Mouse (Mus musculus): ENCODE results near the gene Hivep3. TPM values are rescaled to one million over a fixed set of nuclear protein-coding genes. Genes with fewer than 3 reads are reported as not detected.

The Hivep3 gene
- polyA plus RNA-seq, 1 experiment from 2014 or later = 6.2 TPM

GRCm38 (mm10) chr4:120127333-120127732 lies 393.7 kb downstream of the Hivep3 start:
- Histone ChIP-seq H3K27ac (ENCODE audit: low read depth) (no peak overlapping the region), H3K4me3 (ENCODE audit: low read depth, low read length) (no peak overlapping the region), H3K4me1 (replicated peaks; ENCODE audit: control insufficient read depth, insufficient read depth, low read length) (no peaks in the 10 kb centered on the region), H3K9ac (ENCODE audit: low read length) (no peak overlapping the region), H3K4me2 (ENCODE audit: low read length) (no peak overlapping the region), H3K27me3 (replicated peaks; ENCODE audit: control insufficient read depth, insufficient read depth, low read length) (no peaks in the 10 kb centered on the region), H3K9me3 (ENCODE audit: control insufficient read depth, low read length) (no peaks in the 10 kb centered on the region), H3K36me3 (ENCODE audit: control insufficient read depth, insufficient read depth, low read length) (no peaks in the 10 kb centered on the region)
- no peak for ATAC-seq (replicated peaks; ENCODE audit: low FRiP score, low TSS enrichment, low read depth)
- DNase-seq (ENCODE audit: low spot score) = no peak
- 74% methylated on average over 3 of the region's 3 CpGs for WGBS

GRCm38 (mm10) chr4:120128033-120128432 lies 394.4 kb downstream of the Hivep3 start:
- Histone ChIP-seq H3K27me3 (replicated peaks; ENCODE audit: control insufficient read depth, insufficient read depth, low read length) (no peaks in the 10 kb centered on the region), H3K4me2 (ENCODE audit: low read length) (no peak overlapping the region), H3K4me3 (ENCODE audit: low read depth, low read length) (no peak overlapping the region), H3K4me1 (replicated peaks; ENCODE audit: control insufficient read depth, insufficient read depth, low read length) (no peaks in the 10 kb centered on the region), H3K9me3 (ENCODE audit: control insufficient read depth, low read length) (no peaks in the 10 kb centered on the region), H3K9ac (ENCODE audit: low read length) (no peak overlapping the region), H3K27ac (ENCODE audit: low read depth) (no peak overlapping the region), H3K36me3 (ENCODE audit: control insufficient read depth, insufficient read depth, low read length) (no peaks in the 10 kb centered on the region)
- DNase-seq (ENCODE audit: low spot score) = no peak
- no peak for ATAC-seq (replicated peaks; ENCODE audit: low FRiP score, low TSS enrichment, low read depth)
- 65% methylated on average over 4 of the region's 4 CpGs for WGBS

DNA sequence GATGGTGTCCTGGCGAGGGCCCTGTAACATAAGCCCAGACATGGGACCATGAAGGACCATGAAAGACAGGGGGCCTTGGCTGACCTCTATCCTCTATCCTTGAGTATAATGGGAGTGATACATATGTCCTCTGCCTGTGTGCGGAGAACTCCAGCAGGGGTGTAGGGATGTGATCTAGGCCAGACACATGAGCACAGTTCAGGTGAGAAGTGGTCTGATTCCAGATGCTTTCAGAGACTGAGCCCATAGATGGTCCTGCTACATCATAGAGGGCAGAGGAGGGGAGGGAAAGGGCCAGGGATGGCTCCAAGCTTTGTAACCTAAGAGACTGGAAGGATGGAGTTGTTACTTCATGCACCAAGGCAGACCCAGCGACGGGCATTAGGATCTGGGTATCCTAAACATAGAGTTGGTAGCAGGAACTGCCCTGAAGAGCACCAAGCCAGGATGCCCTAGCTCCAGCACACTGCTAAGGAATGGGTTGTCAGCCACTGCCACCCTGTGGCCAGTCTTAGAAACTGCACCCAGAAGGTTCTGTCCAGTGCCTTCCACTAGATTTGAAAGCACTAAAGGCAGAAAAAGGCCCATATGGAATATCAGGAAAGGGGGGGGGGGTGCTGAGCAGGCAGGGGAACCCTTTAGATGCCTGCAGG lies 395.8 kb downstream of the Hivep3 start:
- 43% methylated on average over 4 of the region's 4 CpGs for WGBS
- Histone ChIP-seq H3K27ac (ENCODE audit: low read depth) (no peak overlapping the region), H3K4me1 (replicated peaks; ENCODE audit: control insufficient read depth, insufficient read depth, low read length) (no peaks in the 10 kb centered on the region), H3K9ac (ENCODE audit: low read length) (no peak overlapping the region), H3K36me3 (ENCODE audit: control insufficient read depth, insufficient read depth, low read length) (no peaks in the 10 kb centered on the region), H3K4me3 (ENCODE audit: low read depth, low read length) (no peak overlapping the region), H3K27me3 (replicated peaks; ENCODE audit: control insufficient read depth, insufficient read depth, low read length) (no peaks in the 10 kb centered on the region), H3K9me3 (ENCODE audit: control insufficient read depth, low read length) (no peaks in the 10 kb centered on the region), H3K4me2 (ENCODE audit: low read length) (no peak overlapping the region)
- ATAC-seq (replicated peaks; ENCODE audit: low FRiP score, low TSS enrichment, low read depth) = no peak; the same call in 1 of the 2 replicates
- DNase-seq (ENCODE audit: low spot score) = peak; percentile 76

- no peak for ATAC-seq (replicated peaks; ENCODE audit: low FRiP score, low TSS enrichment, low read depth)
- H3K4me2 ChIP-seq (ENCODE audit: low read length) = no peak overlapping the region
- no peaks in the 10 kb centered on the region for H3K4me1 ChIP-seq (replicated peaks; ENCODE audit: control insufficient read depth, insufficient read depth, low read length)
- DNase-seq (ENCODE audit: low spot score) = no peak
- no peak overlapping the region for H3K27ac ChIP-seq (ENCODE audit: low read depth)
- H3K27me3 ChIP-seq (replicated peaks; ENCODE audit: control insufficient read depth, insufficient read depth, low read length) = no peaks in the 10 kb centered on the region
- H3K36me3 ChIP-seq (ENCODE audit: control insufficient read depth, insufficient read depth, low read length) = no peaks in the 10 kb centered on the region
- H3K9ac ChIP-seq (ENCODE audit: low read length) = no peak overlapping the region
- H3K9me3 ChIP-seq (ENCODE audit: control insufficient read depth, low read length) = no peaks in the 10 kb centered on the region
- WGBS = 73% methylated on average over 4 of the region's 4 CpGs
- H3K4me3 ChIP-seq (ENCODE audit: low read depth, low read length) = no peak overlapping the region
Measured at GRCm38 (mm10) chr4:120130926-120131325, 397.3 kb downstream of the Hivep3 start.

- no peaks in the 10 kb centered on the region for H3K36me3 ChIP-seq (ENCODE audit: control insufficient read depth, insufficient read depth, low read length)
- no peak overlapping the region for H3K4me2 ChIP-seq (ENCODE audit: low read length)
- H3K9ac ChIP-seq (ENCODE audit: low read length) = no peak overlapping the region
- WGBS = 82% methylated on average over 24 of the region's 24 CpGs
- H3K4me3 ChIP-seq (ENCODE audit: low read depth, low read length) = no peak overlapping the region
- ATAC-seq (replicated peaks; ENCODE audit: low FRiP score, low TSS enrichment, low read depth) (no peak), DNase-seq (ENCODE audit: low spot score) (no peak)
- H3K4me1 ChIP-seq (replicated peaks; ENCODE audit: control insufficient read depth, insufficient read depth, low read length) = no peaks in the 10 kb centered on the region
- no peak overlapping the region for H3K27ac ChIP-seq (ENCODE audit: low read depth)
- no peaks in the 10 kb centered on the region for H3K9me3 ChIP-seq (ENCODE audit: control insufficient read depth, low read length)
- no peaks in the 10 kb centered on the region for H3K27me3 ChIP-seq (replicated peaks; ENCODE audit: control insufficient read depth, insufficient read depth, low read length)
Measured at GRCm38 (mm10) chr4:120131441-120132220, 398.0 kb downstream of the Hivep3 start.

GRCm38 (mm10) chr4:120134223-120134622 lies 400.6 kb downstream of the Hivep3 start:
- H3K27me3 ChIP-seq (replicated peaks; ENCODE audit: control insufficient read depth, insufficient read depth, low read length) = no peaks in the 10 kb centered on the region
- H3K27ac ChIP-seq (ENCODE audit: low read depth) = no peak overlapping the region
- 80% methylated on average over 6 of the region's 6 CpGs for WGBS
- H3K9me3 ChIP-seq (ENCODE audit: control insufficient read depth, low read length) = no peaks in the 10 kb centered on the region
- H3K4me1 ChIP-seq (replicated peaks; ENCODE audit: control insufficient read depth, insufficient read depth, low read length) = no peaks in the 10 kb centered on the region
- no peak overlapping the region for H3K4me3 ChIP-seq (ENCODE audit: low read depth, low read length)
- H3K9ac ChIP-seq (ENCODE audit: low read length) = no peak overlapping the region
- no peak for ATAC-seq (replicated peaks; ENCODE audit: low FRiP score, low TSS enrichment, low read depth)
- no peak for DNase-seq (ENCODE audit: low spot score)
- H3K4me2 ChIP-seq (ENCODE audit: low read length) = no peak overlapping the region
- H3K36me3 ChIP-seq (ENCODE audit: control insufficient read depth, insufficient read depth, low read length) = no peaks in the 10 kb centered on the region

GRCm38 (mm10) chr4:120141810-120142209 lies 408.2 kb downstream of the Hivep3 start:
- Histone ChIP-seq H3K4me3 (ENCODE audit: low read depth, low read length) (no peak overlapping the region), H3K27me3 (replicated peaks; ENCODE audit: control insufficient read depth, insufficient read depth, low read length) (no peaks in the 10 kb centered on the region), H3K9ac (ENCODE audit: low read length) (no peak overlapping the region), H3K36me3 (ENCODE audit: control insufficient read depth, insufficient read depth, low read length) (no peaks in the 10 kb centered on the region), H3K4me1 (replicated peaks; ENCODE audit: control insufficient read depth, insufficient read depth, low read length) (no peaks in the 10 kb centered on the region), H3K27ac (ENCODE audit: low read depth) (no peak overlapping the region), H3K9me3 (ENCODE audit: control insufficient read depth, low read length) (no peaks in the 10 kb centered on the region), H3K4me2 (ENCODE audit: low read length) (no peak overlapping the region)
- DNase-seq (ENCODE audit: low spot score) = no peak
- ATAC-seq (replicated peaks; ENCODE audit: low FRiP score, low TSS enrichment, low read depth) = no peak
- 65% methylated on average over 1 of the region's 1 CpGs for WGBS

- no peak for DNase-seq (ENCODE audit: low spot score)
- WGBS = 86% methylated on average over 9 of the region's 9 CpGs
- H3K27me3 ChIP-seq (replicated peaks; ENCODE audit: control insufficient read depth, insufficient read depth, low read length) = no peaks in the 10 kb centered on the region
- no peaks in the 10 kb centered on the region for H3K4me1 ChIP-seq (replicated peaks; ENCODE audit: control insufficient read depth, insufficient read depth, low read length)
- H3K27ac ChIP-seq (ENCODE audit: low read depth) = no peak overlapping the region
- no peaks in the 10 kb centered on the region for H3K9me3 ChIP-seq (ENCODE audit: control insufficient read depth, low read length)
- no peak overlapping the region for H3K9ac ChIP-seq (ENCODE audit: low read length)
- no peak overlapping the region for H3K4me2 ChIP-seq (ENCODE audit: low read length)
- H3K36me3 ChIP-seq (ENCODE audit: control insufficient read depth, insufficient read depth, low read length) = no peaks in the 10 kb centered on the region
- ATAC-seq (replicated peaks; ENCODE audit: low FRiP score, low TSS enrichment, low read depth) = no peak
- H3K4me3 ChIP-seq (ENCODE audit: low read depth, low read length) = no peak overlapping the region
Measured at GRCm38 (mm10) chr4:120142905-120143304, 409.3 kb downstream of the Hivep3 start.

DNA sequence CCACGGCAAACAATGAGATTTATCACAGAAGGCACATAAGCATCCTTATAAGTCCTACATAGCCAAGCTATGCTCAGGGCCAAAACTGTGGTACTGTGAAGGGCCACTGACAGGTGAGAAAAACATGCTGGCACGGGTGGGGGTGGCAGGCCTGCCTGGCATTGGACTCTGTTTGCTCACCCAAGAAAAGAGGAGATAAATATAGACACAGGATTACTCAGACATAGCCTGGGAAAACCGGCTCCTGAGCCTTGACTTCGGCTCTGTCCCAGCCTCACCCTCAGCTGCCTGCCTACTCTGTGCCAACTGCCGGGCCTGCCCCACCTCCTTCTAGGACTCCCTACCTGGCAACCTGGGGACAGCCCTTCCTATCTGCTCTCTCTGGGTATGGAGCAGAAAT lies 410.8 kb downstream of the Hivep3 start:
- no peaks in the 10 kb centered on the region for H3K27me3 ChIP-seq (replicated peaks; ENCODE audit: control insufficient read depth, insufficient read depth, low read length)
- no peaks in the 10 kb centered on the region for H3K36me3 ChIP-seq (ENCODE audit: control insufficient read depth, insufficient read depth, low read length)
- H3K9ac ChIP-seq (ENCODE audit: low read length) = no peak overlapping the region
- no peak for ATAC-seq (replicated peaks; ENCODE audit: low FRiP score, low TSS enrichment, low read depth)
- H3K4me3 ChIP-seq (ENCODE audit: low read depth, low read length) = no peak overlapping the region
- H3K4me1 ChIP-seq (replicated peaks; ENCODE audit: control insufficient read depth, insufficient read depth, low read length) = peaks cover 4% of the 10 kb centered on the region
- 65% methylated on average over 5 of the region's 5 CpGs for WGBS
- no peak for DNase-seq (ENCODE audit: low spot score)
- H3K4me2 ChIP-seq (ENCODE audit: low read length) = no peak overlapping the region
- no peaks in the 10 kb centered on the region for H3K9me3 ChIP-seq (ENCODE audit: control insufficient read depth, low read length)
- no peak overlapping the region for H3K27ac ChIP-seq (ENCODE audit: low read depth)
